Mouse (Mus musculus) heart, postnatal 36 days (tissue): Measurements from ENCODE around the gene Clasp1. TPM values are rescaled to one million over a fixed set of nuclear protein-coding genes. Genes with fewer than 3 reads are reported as not detected.

ENCODE experiments used
- DNase-seq, 2 experiments: peaks; one replicate each; pipeline ENCODE4 v3.0.0; 2021 to 2022
- intact Hi-C: fragments of 180-260 bp; cut with DNase I; formaldehyde crosslinking; loops from one replicate; pipeline ENCODE4 v1.15.1; 2025
- total RNA-seq, 2 experiments: library from RNA; stranded (reverse); gene quantifications; 2 replicates each; pipeline ENCODE4 v1.2.3; 2021

The Clasp1 gene
- total RNA-seq, 2 experiments from 2014 or later: 268 to 335 TPM

DNA sequence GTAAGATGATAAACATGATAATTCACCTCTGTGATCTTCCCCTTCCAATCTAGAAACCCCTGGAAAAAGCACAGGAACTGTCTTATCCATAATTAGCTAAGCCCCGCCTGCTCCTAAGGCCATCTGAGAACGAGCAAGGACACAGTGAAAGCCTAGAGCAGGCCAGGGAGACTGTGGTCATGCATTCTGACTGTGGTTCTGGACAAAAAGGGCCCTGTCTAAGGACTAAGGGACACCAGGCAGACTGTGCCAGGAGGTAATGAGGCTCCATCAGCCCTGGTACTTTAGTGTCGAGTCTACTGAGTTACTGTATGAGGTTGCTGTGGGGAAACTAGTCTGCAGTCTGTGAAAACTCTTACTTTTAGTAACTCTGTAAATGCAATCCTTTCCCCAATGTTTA is 96.7 kb downstream of the Clasp1 start:
- no peak for DNase-seq
- intact Hi-C loops: no loop called here

DNA sequence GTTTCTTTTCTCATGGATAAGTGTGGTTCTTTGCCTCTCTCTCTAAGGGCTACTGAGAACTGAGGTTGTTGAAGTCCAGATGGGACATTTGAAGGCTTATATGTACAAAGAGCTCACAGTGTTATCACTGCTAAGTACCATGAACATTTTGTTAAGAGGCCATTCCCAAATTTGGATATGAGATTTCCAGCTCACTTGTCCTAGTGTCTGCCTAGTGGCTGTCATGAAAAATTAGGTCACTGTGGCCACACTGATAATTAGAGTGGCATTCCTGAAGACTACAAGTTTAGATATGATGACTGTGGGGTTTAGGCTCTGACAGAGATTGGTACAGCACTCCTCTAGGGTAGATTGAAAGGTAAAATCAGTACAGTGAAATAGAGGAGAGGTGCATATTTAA is 97.2 kb downstream of the Clasp1 start:
- DNase-seq: no peak
- intact Hi-C loops: no loop called here

DNA sequence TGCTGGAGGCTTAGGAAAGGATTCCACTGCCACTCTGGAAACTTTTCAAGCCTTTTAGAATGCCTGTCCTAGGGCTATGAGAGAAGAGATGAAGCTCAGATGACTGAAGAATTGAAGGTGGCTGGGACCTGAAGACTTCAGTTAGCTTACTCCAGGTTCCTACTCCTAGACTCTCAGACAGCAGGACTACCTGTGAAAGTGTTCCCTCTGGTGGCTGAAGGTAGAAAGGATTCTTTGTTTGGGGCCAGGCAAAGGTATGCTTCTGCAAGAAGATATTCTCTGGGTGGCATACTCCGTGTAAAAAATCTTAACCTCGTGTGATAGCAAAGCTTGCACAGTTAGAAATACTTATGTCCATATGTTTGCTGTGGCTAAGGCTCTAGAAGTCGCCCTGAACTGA is 104.0 kb downstream of the Clasp1 start:
- DNase-seq: no peak
- intact Hi-C loops: no loop called here

DNA sequence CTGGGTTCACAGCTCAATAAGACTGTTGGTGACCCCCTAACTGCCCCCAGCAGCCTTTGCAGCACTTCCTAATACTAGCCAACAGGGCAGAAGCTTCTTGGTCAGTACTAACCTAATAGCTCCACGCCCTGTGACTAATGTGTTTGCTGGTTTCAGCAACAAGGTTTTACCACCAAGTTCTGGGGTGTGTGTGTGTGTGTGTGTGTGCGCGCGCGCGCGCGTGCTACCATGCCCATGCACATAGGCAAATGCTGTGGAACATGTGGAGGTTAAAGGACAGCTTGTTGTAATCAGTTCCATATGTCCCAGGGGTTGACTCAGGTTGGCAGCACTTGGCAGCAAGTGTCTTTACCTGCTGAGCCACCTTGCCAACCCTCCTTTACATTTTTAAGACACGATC is 105.7 kb downstream of the Clasp1 start:
- intact Hi-C loops: no loop called here
- DNase-seq: no peak

DNA sequence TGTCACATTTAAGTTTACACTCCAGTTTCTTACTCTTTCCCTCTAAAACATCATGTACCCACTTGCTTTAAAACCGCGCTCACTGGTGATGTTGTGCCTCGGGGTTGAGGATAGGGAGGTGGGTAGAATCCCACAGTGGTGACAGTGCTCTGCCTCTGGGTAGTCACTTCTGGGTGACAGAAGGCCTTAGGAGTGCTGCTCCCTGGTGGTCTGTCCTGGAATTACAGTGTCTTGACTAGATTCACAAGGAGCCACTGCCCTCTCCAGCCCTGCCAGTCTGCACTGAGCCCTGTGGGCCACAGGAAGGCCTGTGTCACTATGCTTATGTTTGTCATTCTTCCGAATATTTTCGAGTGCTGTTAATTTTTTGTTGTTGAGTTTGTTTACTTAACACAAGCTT is 109.5 kb downstream of the Clasp1 start:
- intact Hi-C loops: loop anchor here (1.0 to 5.0 kb wide), 3 partner anchors 131 to 176 kb away; partner anchors contain the start of gene Nifk
- DNase-seq: peak; percentile 82 to 87

DNA sequence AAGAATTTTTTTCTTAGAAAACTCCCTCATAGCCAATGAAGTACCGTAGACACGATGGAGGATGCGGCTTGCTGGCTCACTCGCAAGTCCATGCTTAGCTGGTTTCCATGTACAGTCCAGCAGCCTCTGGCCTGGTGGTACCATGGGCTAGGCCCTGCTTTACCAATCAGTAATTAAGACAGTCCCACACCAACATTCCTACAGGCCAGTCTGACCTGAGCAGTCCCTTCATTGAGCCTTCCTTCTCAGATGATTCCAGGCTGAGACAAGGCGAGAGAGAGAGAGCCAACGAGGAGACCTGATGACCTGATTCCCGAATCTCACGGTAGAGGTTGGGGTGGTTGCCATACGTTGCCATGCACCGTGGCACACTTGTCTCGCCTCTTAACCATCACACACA is 111.7 kb downstream of the Clasp1 start:
- intact Hi-C loops: no loop called here
- DNase-seq: no peak

DNA sequence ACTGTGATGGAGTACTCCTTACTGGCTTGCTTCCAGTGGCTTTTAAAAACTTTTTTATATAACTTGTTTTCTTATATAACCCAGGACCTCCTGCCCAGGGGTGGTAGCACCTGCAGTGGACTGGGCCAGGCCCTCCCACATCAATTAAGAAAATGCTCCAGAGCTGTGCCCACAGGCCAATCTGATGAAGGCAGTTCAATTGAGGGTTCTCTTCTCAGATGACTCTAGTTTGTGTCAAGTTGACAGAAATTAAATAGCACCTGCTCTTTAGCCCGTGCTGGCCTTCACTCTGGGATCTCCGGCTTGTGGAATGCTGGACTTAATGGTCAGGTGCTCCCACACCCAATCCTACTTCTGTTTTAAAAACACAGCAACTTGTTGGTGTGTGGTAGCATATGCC is 112.8 kb downstream of the Clasp1 start:
- intact Hi-C loops: no loop called here
- DNase-seq: no peak

DNA sequence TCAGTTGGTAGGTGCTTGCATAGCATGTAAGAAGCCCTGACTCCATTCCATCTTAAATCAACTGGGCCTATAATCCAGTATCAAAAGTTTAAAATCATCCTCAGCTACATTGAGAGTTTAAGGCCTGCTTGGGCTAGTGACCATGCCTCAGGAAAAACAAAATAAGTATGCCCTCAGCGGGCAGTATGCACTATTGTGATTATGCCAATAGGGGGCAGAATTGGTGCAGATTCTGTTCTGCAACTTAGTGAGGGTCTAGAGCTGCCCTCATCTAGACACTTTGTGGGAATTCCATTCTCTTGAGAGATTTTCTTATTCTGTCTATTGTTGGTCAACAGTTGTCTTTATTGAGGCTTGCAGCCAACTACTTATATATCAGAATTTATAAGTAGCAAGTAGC is 116.9 kb downstream of the Clasp1 start:
- no peak for DNase-seq
- intact Hi-C loops: no loop called here

DNA sequence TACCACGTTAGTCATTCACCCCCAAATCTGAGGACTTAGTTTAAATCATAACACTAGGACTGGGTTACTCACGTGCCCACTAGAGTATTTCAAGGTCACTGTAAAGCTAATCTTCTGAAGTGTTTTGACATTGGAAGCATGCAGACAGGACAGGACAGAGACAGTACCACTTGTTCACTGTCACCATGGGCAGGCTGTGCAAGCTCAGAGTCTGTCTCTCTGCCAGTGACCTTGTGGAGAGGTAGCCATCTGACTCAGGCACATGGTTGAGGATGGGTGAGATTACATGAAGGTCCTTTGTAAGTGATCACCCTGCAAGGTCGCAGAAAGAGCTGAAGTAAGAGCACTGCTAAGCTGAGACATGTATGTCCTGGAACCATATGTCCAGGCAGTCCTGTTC is 122.1 kb downstream of the Clasp1 start:
- no peak for DNase-seq
- intact Hi-C loops: no loop called here

DNA sequence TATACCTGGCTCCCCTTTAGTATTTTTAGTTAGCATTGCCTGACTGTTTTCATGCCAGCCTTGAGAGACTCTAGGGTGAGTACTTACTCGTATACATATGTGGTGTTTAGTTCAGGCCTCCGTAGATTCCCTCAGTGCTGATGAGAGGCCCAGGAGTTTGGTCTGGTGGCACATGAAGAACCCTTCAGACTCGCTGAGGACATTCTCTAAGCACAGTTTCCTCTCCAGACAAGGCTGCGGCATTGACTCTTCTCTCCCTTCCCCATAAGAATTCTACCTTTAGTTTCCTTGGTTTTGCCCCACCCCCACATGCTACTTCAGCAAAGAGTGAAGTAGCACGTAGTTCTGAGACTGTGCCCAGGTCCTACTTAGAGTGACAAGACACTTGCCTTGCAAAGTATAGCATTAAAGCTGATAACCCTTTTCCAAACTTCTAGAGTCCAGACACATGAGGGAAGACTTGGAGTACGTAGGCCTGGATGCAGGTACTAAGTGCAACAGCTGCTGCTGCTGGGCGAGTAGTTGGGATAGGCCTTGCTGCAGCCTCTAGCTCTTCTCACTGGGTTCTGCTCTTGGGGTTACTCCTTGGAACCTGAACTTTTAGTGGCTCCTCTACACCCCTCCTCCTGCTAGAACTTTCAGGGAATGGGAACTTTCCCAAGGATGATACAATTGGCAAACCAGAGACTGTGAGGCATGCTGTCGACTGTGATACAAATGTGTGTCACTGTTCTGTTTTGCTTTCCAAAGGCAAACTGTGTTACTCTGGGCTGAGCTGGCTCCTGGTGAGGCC is 123.1 kb downstream of the Clasp1 start:
- intact Hi-C loops: no loop called here
- DNase-seq: no peak

DNA sequence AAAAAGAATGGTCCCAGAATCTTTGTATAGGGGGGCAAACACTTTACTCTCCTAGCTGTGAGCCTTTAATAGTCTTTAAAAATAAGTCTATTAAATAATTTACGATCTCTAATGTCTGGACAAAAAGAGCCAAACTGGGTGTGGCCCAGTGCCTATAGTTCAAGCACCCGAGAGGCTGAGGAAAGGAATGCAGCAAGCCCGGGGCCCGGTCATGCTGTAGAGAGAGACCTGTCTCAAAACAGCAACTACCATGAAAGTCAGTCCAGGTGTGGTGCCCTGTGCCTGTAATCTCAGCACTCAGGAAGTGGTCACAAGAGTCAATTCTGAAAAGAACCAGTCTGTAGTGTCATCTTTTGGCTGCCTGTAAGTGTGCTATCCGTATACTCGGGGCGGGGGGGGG is 127.4 kb downstream of the Clasp1 start:
- intact Hi-C loops: no loop called here
- DNase-seq: no peak

DNA sequence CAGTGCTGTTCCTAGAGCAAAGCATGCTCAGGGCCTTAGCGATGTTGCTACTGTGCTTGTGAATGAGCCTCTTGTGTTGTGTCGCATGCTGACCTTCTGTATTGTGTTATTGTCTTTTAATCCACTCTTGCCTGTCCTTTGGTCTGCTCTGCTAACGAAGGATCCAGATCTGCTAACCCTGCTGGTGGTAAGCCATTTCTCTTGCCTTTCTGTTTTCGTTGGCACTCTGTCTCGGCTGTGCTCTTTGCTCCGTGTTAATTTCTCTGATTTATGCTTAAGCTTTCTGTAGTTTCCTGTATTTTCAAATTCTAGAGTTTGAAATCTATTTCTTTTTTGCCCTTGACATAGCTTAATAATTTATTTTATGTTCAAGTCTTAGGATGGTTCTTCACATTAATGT is 134.3 kb downstream of the Clasp1 start:
- DNase-seq: no peak

DNA sequence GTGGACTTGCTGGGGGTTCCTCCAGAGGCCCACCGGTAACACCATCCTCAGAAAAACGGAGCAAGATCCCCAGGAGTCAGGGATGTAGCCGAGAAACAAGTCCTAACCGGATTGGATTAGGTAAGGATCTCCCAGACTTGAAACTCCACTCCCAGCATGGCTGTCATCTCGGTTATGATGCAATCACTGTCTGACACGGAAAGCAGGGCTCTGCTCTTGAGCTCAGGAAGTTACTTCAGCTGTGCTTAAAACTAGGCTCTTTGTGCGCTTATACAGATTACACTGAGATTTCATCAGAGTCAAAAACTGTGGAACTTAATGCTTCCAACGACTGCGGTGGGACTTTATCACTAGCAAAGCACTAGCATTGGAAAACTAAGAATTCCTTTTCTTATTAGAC is 136.5 kb downstream of the Clasp1 start:
- intact Hi-C loops: no loop called here

More for the DNA sequence above, 134.3 kb downstream of the Clasp1 start:
- intact Hi-C loops: no loop called here

DNA sequence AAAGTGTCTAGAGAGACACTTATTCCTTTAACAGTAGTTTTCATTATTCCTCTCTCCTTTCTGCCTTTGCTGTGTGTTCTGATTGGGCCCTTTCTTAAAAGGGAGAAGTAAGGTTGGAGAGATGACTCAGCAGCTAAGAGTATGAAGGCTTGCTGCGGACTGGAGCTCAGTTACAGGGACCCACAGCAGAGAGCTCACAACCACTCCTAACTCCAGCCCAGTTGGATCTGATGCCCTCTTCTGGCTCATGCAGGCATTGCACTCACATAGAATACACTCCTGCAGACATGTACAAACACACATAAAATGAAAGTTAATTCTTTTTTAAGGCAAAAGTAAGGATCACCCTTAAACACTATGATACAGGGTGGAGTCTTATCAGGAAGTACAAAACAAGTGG is 140.4 kb downstream of the Clasp1 start:
- no peak for DNase-seq
- intact Hi-C loops: no loop called here

More for the DNA sequence above, 136.5 kb downstream of the Clasp1 start:
- no peak for DNase-seq

DNA sequence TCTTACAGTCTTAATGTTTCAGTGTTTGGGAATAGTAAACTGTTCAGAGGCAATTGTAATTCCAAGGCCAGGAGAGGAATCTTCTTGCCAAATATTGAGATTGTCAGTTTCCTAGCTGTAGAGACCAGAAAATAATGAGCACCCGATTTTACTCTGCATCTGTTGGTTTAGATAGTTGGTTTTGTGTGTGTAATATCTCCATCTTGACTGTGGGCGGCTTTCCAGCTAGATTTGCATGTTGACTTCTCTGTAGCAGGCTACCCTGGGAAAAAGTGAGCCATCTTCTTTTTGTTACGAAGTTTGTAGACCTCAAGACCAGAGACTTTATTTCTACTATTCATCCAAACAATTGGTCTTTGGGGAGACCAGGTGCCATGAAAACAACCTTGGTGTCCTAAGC is 142.4 kb downstream of the Clasp1 start:
- DNase-seq: no peak

DNA sequence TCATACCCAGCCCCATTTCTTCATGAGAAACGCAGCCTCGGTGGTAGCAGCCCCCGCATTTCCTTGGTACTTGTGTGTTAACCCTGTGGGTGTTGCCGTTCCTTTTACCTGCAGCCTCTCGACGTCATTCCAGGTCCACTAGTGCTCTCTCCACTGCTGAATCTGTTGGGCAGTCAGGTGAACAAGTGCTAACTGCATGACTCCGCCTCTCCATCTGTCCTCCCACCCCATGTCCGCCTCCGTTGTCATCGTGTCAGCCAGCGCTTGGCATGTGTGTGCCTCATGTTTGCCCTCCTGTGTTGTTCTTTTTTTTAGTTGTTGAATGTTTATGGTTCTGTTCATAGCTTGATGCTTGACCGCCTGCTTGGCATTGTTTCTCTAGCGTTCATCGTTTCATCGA is 147.2 kb downstream of the Clasp1 start:
- DNase-seq: no peak
- intact Hi-C loops: no loop called here

More for the DNA sequence above, 142.4 kb downstream of the Clasp1 start:
- intact Hi-C loops: no loop called here

DNA sequence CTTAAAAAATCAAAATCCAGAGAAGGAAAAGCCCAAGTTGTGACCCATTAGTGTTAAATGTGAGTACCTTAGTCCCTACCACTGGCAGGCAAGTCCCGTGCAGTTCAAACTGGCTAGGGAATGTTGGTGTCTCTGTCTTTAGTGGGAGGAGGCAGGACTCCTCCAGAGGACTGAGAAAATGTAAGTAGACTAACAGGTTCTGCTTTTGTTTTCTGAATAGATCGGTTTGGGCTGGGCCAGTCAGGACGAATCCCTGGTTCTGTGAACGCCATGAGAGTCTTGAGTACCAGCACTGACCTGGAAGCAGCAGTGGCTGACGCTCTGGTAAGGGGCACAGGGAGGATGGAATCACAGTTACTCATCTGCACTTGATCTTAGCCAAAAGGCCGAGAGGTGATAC is 150.2 kb downstream of the Clasp1 start:
- intact Hi-C loops: no loop called here
- no peak for DNase-seq

DNA sequence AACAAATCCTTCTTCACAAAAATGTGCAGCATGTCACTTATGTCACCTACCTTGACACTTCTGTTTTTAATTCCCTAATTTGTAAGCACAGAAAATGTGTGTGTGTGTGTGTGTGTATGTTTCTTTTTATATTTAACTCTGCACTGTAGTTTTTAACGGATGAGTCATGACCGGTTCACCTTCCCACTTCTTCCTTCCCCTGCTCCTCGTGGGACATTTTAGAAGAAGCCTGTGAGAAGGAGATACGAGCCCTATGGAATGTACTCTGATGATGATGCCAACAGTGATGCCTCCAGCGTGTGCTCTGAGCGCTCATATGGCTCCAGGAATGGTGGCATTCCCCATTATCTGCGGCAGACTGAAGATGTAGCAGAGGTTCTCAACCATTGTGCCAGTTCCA is 154.0 kb downstream of the Clasp1 start:
- intact Hi-C loops: no loop called here
- DNase-seq: no peak

DNA sequence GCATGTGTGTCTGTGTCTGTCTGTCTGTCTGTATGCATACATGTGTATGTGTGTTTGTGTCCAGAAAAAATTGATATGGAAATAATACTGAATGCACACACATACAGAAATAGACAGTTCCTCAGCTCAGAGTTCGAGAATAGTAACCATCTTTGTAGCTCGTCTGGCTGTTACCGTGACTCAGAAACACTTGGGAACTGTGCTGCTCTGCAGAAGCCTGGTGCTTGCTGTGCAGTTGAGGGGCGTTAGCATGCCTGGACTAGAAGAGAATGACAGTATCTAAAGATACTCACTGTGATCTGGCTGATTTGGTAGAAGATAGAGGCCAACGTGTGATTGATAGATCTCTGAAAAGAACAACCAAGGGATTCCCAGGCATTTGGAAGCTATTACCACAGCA is 159.9 kb downstream of the Clasp1 start:
- intact Hi-C loops: no loop called here
- DNase-seq: no peak

DNA sequence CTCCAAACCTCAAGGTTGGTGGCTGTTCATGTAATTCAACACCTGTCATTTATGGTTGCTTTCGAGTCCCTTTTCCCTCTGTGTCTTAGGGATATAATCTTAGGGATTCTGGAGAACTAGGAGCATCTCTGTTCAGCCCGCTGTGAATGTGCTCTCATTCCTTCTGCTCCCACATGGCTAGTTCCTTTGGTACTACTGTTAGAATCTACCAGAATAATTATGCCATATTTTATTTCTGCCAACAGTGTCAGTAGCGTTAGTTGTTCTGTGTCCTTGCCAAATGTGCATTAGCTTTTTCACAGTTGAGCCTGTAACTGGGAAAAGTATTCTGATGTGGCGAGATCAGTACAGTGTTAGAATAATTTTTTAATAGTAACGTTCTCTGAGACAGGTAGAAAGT is 162.3 kb downstream of the Clasp1 start:
- no peak for DNase-seq
- intact Hi-C loops: no loop called here

DNA sequence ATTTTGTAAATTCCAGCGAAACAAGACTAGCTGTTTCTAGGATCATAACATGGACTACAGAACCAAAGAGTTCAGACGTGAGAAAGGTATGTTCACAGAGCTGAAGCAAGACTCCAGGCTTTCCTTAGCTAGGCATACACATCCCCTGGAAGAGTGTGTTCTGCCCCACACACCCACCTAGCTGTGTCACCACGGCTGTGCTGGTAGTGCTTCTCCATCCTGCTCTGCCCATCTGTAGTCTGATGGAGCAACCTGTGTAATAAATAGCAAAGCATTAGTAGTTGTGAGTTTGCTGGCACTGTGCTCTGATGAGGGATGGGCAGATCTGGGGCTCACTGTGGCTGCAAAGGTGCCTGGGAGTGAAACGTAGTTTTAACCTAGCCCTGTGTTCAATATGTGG is 163.2 kb downstream of the Clasp1 start:
- intact Hi-C loops: no loop called here
- no peak for DNase-seq

DNA sequence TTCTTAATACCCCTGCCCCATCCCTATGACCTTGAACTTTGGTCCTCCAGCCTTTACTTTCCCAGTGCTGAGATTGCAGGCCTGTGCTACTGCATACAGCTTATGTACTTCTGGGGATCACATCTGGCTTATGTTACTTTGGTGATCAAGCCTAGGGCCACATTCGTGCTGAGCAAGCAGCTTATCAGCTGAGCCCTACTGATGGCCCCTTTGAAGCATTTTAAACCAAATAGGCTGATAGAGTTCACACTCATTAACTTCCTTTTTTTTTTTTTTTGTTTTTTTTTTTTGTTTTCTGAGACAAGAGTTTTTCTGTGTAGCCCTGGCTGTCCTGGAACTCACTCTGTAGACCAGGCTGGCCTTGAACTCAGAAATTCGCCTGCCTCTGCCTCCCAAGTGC is 164.2 kb downstream of the Clasp1 start:
- intact Hi-C loops: no loop called here
- DNase-seq: no peak

DNA sequence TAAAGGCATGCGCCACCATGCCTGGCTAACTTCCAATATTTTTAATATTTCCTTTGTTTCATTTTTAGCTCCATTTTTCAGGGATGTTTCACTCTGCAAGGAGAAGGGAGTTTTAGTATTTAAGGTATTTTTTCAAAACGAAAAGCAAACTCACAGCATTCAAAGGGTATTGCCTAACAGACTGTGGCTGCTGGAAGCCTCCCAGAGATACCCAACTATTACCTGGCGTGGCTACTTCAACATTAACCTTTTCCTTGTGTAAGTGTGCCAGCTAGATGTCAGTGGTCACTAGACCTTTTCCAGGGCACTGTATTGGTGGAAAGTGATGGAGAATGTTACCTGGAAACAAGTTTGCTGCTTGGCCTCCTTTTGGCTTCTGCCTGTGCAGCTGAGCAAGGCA is 164.6 kb downstream of the Clasp1 start:
- intact Hi-C loops: no loop called here

More for the DNA sequence above, 164.6 kb downstream of the Clasp1 start:
- DNase-seq: no peak
